Mouse (Mus musculus) ES-Bruce4 (cell line): ENCODE results near the gene Abca7.

Experiments used
- CTCF ChIP-seq: IDR thresholded peaks from one replicate; pipeline ENCODE4 v1.8.1; 2011; ENCODE audit warnings: low read depth, low read length
- EP300 ChIP-seq: IDR thresholded peaks from 2 replicates; pipeline ENCODE4 v1.6.1; 2011; ENCODE audit warnings: low read depth, low read length; ENCODE audit not compliant: insufficient read depth
- POLR2A ChIP-seq: IDR thresholded peaks from one replicate; pipeline ENCODE4 v1.8.1; 2011; ENCODE audit warnings: low read length; ENCODE audit not compliant: insufficient read depth

- TF ChIP-seq CTCF: no peak
- TF ChIP-seq POLR2A: no peak
- TF ChIP-seq EP300: no peak
These were observed 17.3 kb downstream of the Abca7 start for GRCm38 (mm10) chr10:80013609-80014008.
